Mouse (Mus musculus): ENCODE measurements at regions not wholly inside any gene's neighbourhood (a gene's known extent, or its start where the extent isn't known, plus 50 kb on each side); places are given as distances from the start of the nearest gene placed in this dataset.

- TF ChIP-seq CTCF (IDR thresholded peaks at IDR 0.05; ENCODE audit: low read depth) (no peak), EP300 (optimal IDR thresholded peaks at IDR 0.05) (no peak)
Observed at GRCm38 (mm10) chr13:71074012-71074411, 232.4 kb upstream of the Adamts16 start.
